Mouse (Mus musculus) urinary bladder, adult 18-20 months (tissue): Measurements from ENCODE around the gene Pigz.

Experiments
- DNase-seq, 2 experiments: peaks; one replicate each; pipeline ENCODE4 v3.0.0; 2022; ENCODE audit warnings: low spot score in 2 of 2, mixed read lengths in 2 of 2

The Pigz gene

GRCm38 (mm10) chr16:31933751-31934549 is at the start of gene Pigz:
Gene Pigz (plus strand): TSS chr16:31933851.
- peak; percentile 51 to 52 for DNase-seq

GRCm38 (mm10) chr16:31883902-31884301 is 49.7 kb upstream of the Pigz start:
- DNase-seq, result no peak

GRCm38 (mm10) chr16:31890907-31891306 is 42.7 kb upstream of the Pigz start:
- no peak for DNase-seq

- DNase-seq, result no peak
Observed at GRCm38 (mm10) chr16:31893396-31894141, 40.1 kb upstream of the Pigz start.

- DNase-seq, result no peak
Observed at GRCm38 (mm10) chr16:31896971-31897774, 36.5 kb upstream of the Pigz start.

GRCm38 (mm10) chr16:31898546-31899326 is 34.9 kb upstream of the Pigz start:
- no peak for DNase-seq

- DNase-seq, result no peak
Observed at GRCm38 (mm10) chr16:31901886-31902285, 31.8 kb upstream of the Pigz start.

GRCm38 (mm10) chr16:31903239-31903638 is 30.4 kb upstream of the Pigz start:
- no peak for DNase-seq

GRCm38 (mm10) chr16:31905331-31905730 is 28.3 kb upstream of the Pigz start:
- DNase-seq, result no peak

- DNase-seq, result no peak
Observed at GRCm38 (mm10) chr16:31905891-31906825, 27.5 kb upstream of the Pigz start.

- peak in 1 of 2 experiments; percentile 27 for DNase-seq
Observed at GRCm38 (mm10) chr16:31906896-31907295, 26.8 kb upstream of the Pigz start.

- no peak for DNase-seq
Observed at GRCm38 (mm10) chr16:31908959-31909358, 24.7 kb upstream of the Pigz start.

GRCm38 (mm10) chr16:31910281-31910847 is 23.3 kb upstream of the Pigz start:
- no peak for DNase-seq

GRCm38 (mm10) chr16:31917776-31918175 is 15.9 kb upstream of the Pigz start:
- no peak for DNase-seq

- DNase-seq, result peak; percentile 53 to 55
Observed at GRCm38 (mm10) chr16:31918248-31918724, 15.4 kb upstream of the Pigz start.

- DNase-seq, result no peak
Observed at GRCm38 (mm10) chr16:31924368-31924767, 9.3 kb upstream of the Pigz start.

- no peak for DNase-seq
Observed at GRCm38 (mm10) chr16:31926091-31926490, 7.6 kb upstream of the Pigz start.

GRCm38 (mm10) chr16:31926547-31927182 is 7.0 kb upstream of the Pigz start:
- DNase-seq, result no peak

- DNase-seq, result no peak
Observed at GRCm38 (mm10) chr16:31927412-31927811, 6.2 kb upstream of the Pigz start.
